Mouse (Mus musculus): ENCODE measurements around the gene Ate1.

DNA sequence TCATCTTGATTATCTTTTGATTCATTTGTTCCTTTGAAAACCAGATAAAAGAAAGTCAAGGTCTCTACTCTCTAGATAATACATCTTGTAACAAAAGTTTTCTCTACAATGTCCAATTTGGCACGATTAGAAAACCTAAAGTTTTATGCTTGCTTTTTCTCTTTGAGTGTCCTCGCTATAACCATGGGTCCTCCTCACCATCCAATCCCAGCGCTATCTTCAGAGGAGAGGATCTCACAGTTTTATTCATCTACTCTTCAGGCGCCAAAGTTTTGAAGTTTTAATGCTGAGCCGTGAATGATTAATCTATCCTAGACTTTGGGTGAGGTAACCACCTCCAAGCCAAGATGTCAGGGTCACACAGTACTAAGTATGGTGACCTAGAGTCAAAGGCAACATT, 84.4 kb downstream of the Ate1 start:
- TF ChIP-seq EP300 (IDR thresholded peaks at IDR 0.05; ENCODE audit: insufficient read depth, low read depth, low read length): no peak
- no peak for TF ChIP-seq CTCF (IDR thresholded peaks at IDR 0.05; ENCODE audit: low read depth, low read length)
- no peak for TF ChIP-seq POLR2A (IDR thresholded peaks at IDR 0.05; ENCODE audit: insufficient read depth, low read length)
